Mouse (Mus musculus) hindbrain, embryonic 11.5 days (tissue): ENCODE measurements around the gene Olfr351. TPM values are rescaled to one million over a fixed set of nuclear protein-coding genes. Genes with fewer than 3 reads are reported as not detected.

Experiments
- ATAC-seq: fragments of 200-750 bp; cut with Nextera tagmentation; 2 replicates; pipeline ENCODE4 v1.8.0; 2017; ENCODE audit warnings: mild to moderate bottlenecking, moderate TSS enrichment, moderate library complexity; ENCODE audit not compliant: low FRiP score
- DNase-seq: peaks from one replicate; pipeline ENCODE4 v3.0.0-alpha.2; 2015; ENCODE audit warnings: low spot score
- H3K27ac ChIP-seq: fragments of 300-500 bp; sonication (generic); 2 replicates; pipeline ENCODE4 v1.5.1; 2014; ENCODE audit warnings: mild to moderate bottlenecking, low read depth, low read length
- H3K27me3 ChIP-seq: fragments of 300-500 bp; sonication (generic); 2 replicates; pipeline ENCODE4 v1.6.1; 2014; ENCODE audit warnings: mild to moderate bottlenecking, low read length, moderate library complexity, mixed read lengths; ENCODE audit not compliant: control insufficient read depth, insufficient read depth
- H3K36me3 ChIP-seq: fragments of 300-500 bp; sonication (generic); 2 replicates; pipeline ENCODE4 v1.6.1; 2014; ENCODE audit warnings: mild to moderate bottlenecking, low read length, moderate library complexity, mixed read lengths; ENCODE audit not compliant: control insufficient read depth, insufficient read depth
- H3K4me1 ChIP-seq: fragments of 300-500 bp; sonication (generic); replicated peaks from 2 replicates; pipeline ENCODE4 v1.6.1; 2014; ENCODE audit warnings: low read length, mixed read lengths; ENCODE audit not compliant: control insufficient read depth, insufficient read depth
- H3K4me2 ChIP-seq: fragments of 300-500 bp; sonication (generic); replicated peaks from 2 replicates; pipeline ENCODE4 v1.6.1; 2014; ENCODE audit warnings: mild to moderate bottlenecking, low read depth, low read length
- H3K4me3 ChIP-seq: fragments of 300-500 bp; sonication (generic); 2 replicates; pipeline ENCODE4 v1.5.1; 2014; ENCODE audit warnings: low read depth, low read length
- H3K9ac ChIP-seq: fragments of 300-500 bp; sonication (generic); 2 replicates; pipeline ENCODE4 v1.6.1; 2014; ENCODE audit warnings: low read depth, low read length
- H3K9me3 ChIP-seq: fragments of 300-500 bp; sonication (generic); 2 replicates; pipeline ENCODE4 v1.6.1; 2016; ENCODE audit warnings: low read length; ENCODE audit not compliant: control insufficient read depth
- WGBS: fragments of 180-500 bp; shearing (Covaris S2); extraction: QIAGEN DNeasy Blood & Tissue Kit; methylation state at CpG from one replicate; pipeline ENCODE4 v1.1.7; 2014; 5-methylcytosine and 5-hydroxymethylcytosine counted together
- polyA plus RNA-seq: library from polyadenylated mRNA; unstranded; fragments of >200 nt; fragmentation: Nextera tagmentation; extraction: Ambion mirVana; gene quantifications from 2 replicates; pipeline ENCODE4 v1.2.1, GENCODE M21; 2014

The Olfr351 gene
- polyA plus RNA-seq = not detected in 2 replicates

GRCm38 (mm10) chr2:36862560-36862959 is at the start of gene Olfr351:
Olfr351 (minus strand) TSS chr2:36862660.
- no peak within 1 kb of the TSS for H3K9ac ChIP-seq
- no peaks in the 10 kb centered on the region for H3K4me1 ChIP-seq
- 85% methylated on average over 1 of the region's 1 CpGs for WGBS
- H3K4me3 ChIP-seq = no peak within 1 kb of the TSS
- no peak within 1 kb of the TSS for H3K4me2 ChIP-seq
- DNase-seq (no peak), ATAC-seq (no peak)
- H3K27me3 ChIP-seq = no peaks in the 10 kb centered on the region
- no peaks in the 10 kb centered on the region for H3K36me3 ChIP-seq
- H3K27ac ChIP-seq = no peak within 1 kb of the TSS
- peaks cover 4% of the 10 kb centered on the region; the same call in 1 of the 2 replicates for H3K9me3 ChIP-seq

DNA sequence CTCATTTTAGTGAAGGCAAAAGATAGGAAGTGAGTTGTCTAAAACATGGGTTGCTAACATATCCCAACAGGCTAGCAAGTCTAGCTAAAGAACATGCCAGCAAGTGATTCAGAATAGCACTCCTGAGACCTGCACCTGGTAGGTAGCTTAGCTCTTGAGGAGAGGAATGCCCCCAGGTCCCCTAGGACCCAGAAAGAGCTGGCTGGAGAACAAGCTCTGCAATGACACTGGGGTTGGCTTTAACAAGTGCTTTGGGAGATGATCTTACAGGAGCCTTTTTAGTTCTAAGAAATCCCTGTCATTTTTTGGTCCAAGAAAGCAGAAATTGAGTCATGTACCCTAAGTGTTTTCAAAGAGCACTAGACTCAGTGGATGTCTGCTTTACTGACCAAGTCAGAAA is 42.9 kb upstream of the Olfr351 start, which contains the start of gene Olfr354:
Gene Olfr354, plus strand, starts transcription at position 301 of the 400 bp plus-strand sequence.
- Histone ChIP-seq H3K27ac (no peak within 1 kb of the TSS), H3K9ac (no peak within 1 kb of the TSS), H3K4me1 (no peaks in the 10 kb centered on the region), H3K4me2 (no peak within 1 kb of the TSS), H3K27me3 (no peaks in the 10 kb centered on the region), H3K4me3 (no peak within 1 kb of the TSS), H3K9me3 (no peaks in the 10 kb centered on the region; the same call in 1 of the 2 replicates), H3K36me3 (no peaks in the 10 kb centered on the region)
- no peak for ATAC-seq
- DNase-seq = no peak

DNA sequence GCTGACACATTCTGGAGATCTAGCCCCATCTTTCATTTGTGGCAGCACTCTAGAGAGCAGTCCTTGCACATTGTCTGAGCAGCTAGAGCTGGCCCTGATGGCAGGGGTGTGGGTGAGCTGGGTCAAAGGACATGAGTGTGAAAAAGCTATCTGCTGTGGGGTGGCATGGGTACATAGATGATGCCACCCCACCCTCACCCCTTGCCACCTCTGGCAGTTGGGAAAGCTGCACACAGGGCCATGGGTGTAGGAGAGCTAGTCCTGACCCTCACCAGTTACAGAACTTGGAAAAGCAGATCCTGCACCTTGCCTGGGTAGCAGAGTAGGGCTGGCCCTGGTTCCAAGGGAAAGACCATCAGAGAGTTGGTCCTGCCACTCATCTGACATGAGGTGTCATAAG is 34.7 kb upstream of the Olfr351 start:
- Histone ChIP-seq H3K9me3 (peaks cover 2% of the 10 kb centered on the region), H3K27me3 (no peaks in the 10 kb centered on the region), H3K4me1 (no peaks in the 10 kb centered on the region), H3K4me3 (no peak overlapping the region), H3K4me2 (no peak overlapping the region), H3K27ac (no peak overlapping the region), H3K9ac (no peak overlapping the region), H3K36me3 (no peaks in the 10 kb centered on the region)
- ATAC-seq = no peak
- DNase-seq = no peak

- no peak for ATAC-seq
These were observed 30.4 kb upstream of the Olfr351 start, which contains the start of gene Olfr353 for GRCm38 (mm10) chr2:36892836-36893235. Olfr353 (minus strand) TSS chr2:36892936.

GRCm38 (mm10) chr2:36868160-36868559 is 5.7 kb upstream of the Olfr351 start, which contains the start of gene Olfr352:
Olfr352 (plus strand) TSS chr2:36868460.
- no peak for DNase-seq
- no peaks in the 10 kb centered on the region for H3K4me1 ChIP-seq
- H3K27ac ChIP-seq = no peak within 1 kb of the TSS
- H3K27me3 ChIP-seq = no peaks in the 10 kb centered on the region
- no peaks in the 10 kb centered on the region for H3K36me3 ChIP-seq
- no peak for ATAC-seq
- no peak within 1 kb of the TSS for H3K4me2 ChIP-seq
- 83% methylated on average over 1 of the region's 1 CpGs for WGBS
- H3K4me3 ChIP-seq = no peak within 1 kb of the TSS
- H3K9ac ChIP-seq = no peak within 1 kb of the TSS
- no peaks in the 10 kb centered on the region for H3K9me3 ChIP-seq

More at GRCm38 (mm10) chr2:36892836-36893235, 30.4 kb upstream of the Olfr351 start, which contains the start of gene Olfr353:
- no peak for DNase-seq
- H3K27me3 ChIP-seq = no peaks in the 10 kb centered on the region
- no peak within 1 kb of the TSS for H3K27ac ChIP-seq
- H3K4me3 ChIP-seq = no peak within 1 kb of the TSS
- H3K9ac ChIP-seq = no peak within 1 kb of the TSS
- H3K9me3 ChIP-seq = peaks cover 6% of the 10 kb centered on the region
- H3K36me3 ChIP-seq = no peaks in the 10 kb centered on the region
- H3K4me1 ChIP-seq = no peaks in the 10 kb centered on the region
- no peak within 1 kb of the TSS for H3K4me2 ChIP-seq

GRCm38 (mm10) chr2:36846010-36846409 is 16.4 kb downstream of the Olfr351 start, which contains the start of gene Olfr350:
Olfr350 (plus strand) TSS chr2:36846310.
- Histone ChIP-seq H3K36me3 (no peaks in the 10 kb centered on the region), H3K4me2 (no peak within 1 kb of the TSS), H3K4me3 (no peak within 1 kb of the TSS), H3K27me3 (no peaks in the 10 kb centered on the region), H3K9me3 (no peaks in the 10 kb centered on the region), H3K4me1 (no peaks in the 10 kb centered on the region), H3K27ac (no peak within 1 kb of the TSS), H3K9ac (no peak within 1 kb of the TSS)
- ATAC-seq = no peak
- 80% methylated on average over 1 of the region's 1 CpGs for WGBS
- no peak for DNase-seq

DNA sequence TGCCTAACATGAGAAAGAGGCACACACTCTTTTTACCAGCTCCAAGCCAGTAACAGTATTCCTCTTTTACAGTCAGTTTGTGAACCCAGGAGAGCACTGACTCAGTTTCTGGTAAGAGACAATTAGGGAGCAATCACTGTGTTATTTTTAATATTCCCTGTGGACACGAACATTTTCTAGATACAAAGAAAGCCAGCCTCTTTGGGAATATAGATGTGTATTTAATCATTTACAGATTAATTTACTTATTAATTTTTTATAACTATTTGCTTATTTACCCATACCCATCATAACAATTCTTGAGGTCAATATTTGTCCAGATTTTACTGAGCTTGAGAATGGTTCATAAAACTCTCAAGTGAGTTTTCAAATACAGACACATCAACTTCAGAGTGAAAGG is 45.5 kb downstream of the Olfr351 start, which contains the start of gene Olfr3:
Gene Olfr3, minus strand, starts transcription at position 101 of the 400 bp plus-strand sequence.
- Histone ChIP-seq H3K9me3 (no peaks in the 10 kb centered on the region; the same call in 1 of the 2 replicates), H3K4me3 (no peak within 1 kb of the TSS), H3K4me2 (no peak within 1 kb of the TSS), H3K27me3 (no peaks in the 10 kb centered on the region), H3K4me1 (no peaks in the 10 kb centered on the region), H3K36me3 (no peaks in the 10 kb centered on the region), H3K9ac (no peak within 1 kb of the TSS), H3K27ac (no peak within 1 kb of the TSS)
- ATAC-seq (no peak), DNase-seq (no peak)
- 72% methylated on average over 1 of the region's 1 CpGs for WGBS

Other genes with a start within 250 kb of the Olfr351 start
- gene Olfr345, start 222.6 kb downstream of the Olfr351 start, polyA plus RNA-seq = not detected in 2 replicates
- not detected in 2 replicates for gene Olfr346, start 176.9 kb downstream of the Olfr351 start, polyA plus RNA-seq
- not detected in 2 replicates for gene Olfr347, start 130.8 kb downstream of the Olfr351 start, polyA plus RNA-seq
- not detected in 2 replicates for gene Olfr348, start 78.4 kb downstream of the Olfr351 start, polyA plus RNA-seq
- not detected in 2 replicates for gene Olfr50, start 72.1 kb downstream of the Olfr351 start, polyA plus RNA-seq
- not detected in 2 replicates for gene Olfr3, start 45.6 kb downstream of the Olfr351 start, polyA plus RNA-seq
- not detected in 2 replicates for gene Olfr350, start 16.4 kb downstream of the Olfr351 start, polyA plus RNA-seq
- gene Olfr352, start 5.8 kb upstream of the Olfr351 start, polyA plus RNA-seq = not detected in 2 replicates
- gene Olfr353, start 30.3 kb upstream of the Olfr351 start, polyA plus RNA-seq = not detected in 2 replicates
- gene Olfr354, start 43.0 kb upstream of the Olfr351 start, polyA plus RNA-seq = not detected in 2 replicates
- gene Olfr355, start 66.2 kb upstream of the Olfr351 start, polyA plus RNA-seq = not detected in 2 replicates
- not detected in 2 replicates for gene Olfr356, start 74.5 kb upstream of the Olfr351 start, polyA plus RNA-seq
- not detected in 2 replicates for gene Olfr357, start 131.2 kb upstream of the Olfr351 start, polyA plus RNA-seq
- not detected in 2 replicates for gene Olfr358, start 146.7 kb upstream of the Olfr351 start, polyA plus RNA-seq
- gene Olfr360, start 203.1 kb upstream of the Olfr351 start, polyA plus RNA-seq = not detected in 2 replicates
- gene Olfr361, start 226.6 kb upstream of the Olfr351 start, polyA plus RNA-seq = not detected in 2 replicates